Mouse (Mus musculus) embryonic facial prominence, embryonic 10.5 days (tissue): Measurements from ENCODE around the gene Olfr223. TPM values are rescaled to one million over a fixed set of nuclear protein-coding genes. Genes with fewer than 3 reads are reported as not detected.
"Not testable (repeated sequence)": the region's sequence is repeated elsewhere in the genome, so short reads cannot be mapped to it uniquely, and the experiment has no call there.

ENCODE experiments used
- DNase-seq: peaks from one replicate; pipeline ENCODE4 v3.0.0-alpha.2; 2017; ENCODE audit warnings: low spot score
- H3K27ac ChIP-seq: fragments of 300-500 bp; sonication (generic); replicated peaks from 2 replicates; pipeline ENCODE4 v1.5.1; 2016; ENCODE audit warnings: mild to moderate bottlenecking
- H3K27me3 ChIP-seq: fragments of 300-500 bp; sonication (generic); replicated peaks from 2 replicates; pipeline ENCODE4 v1.6.1; 2016; ENCODE audit warnings: low read depth, mild to moderate bottlenecking; ENCODE audit not compliant: poor library complexity, severe bottlenecking
- H3K36me3 ChIP-seq: fragments of 300-500 bp; sonication (generic); replicated peaks from 2 replicates; pipeline ENCODE4 v1.6.1; 2016; ENCODE audit warnings: mild to moderate bottlenecking, moderate library complexity
- H3K4me1 ChIP-seq: fragments of 300-500 bp; sonication (generic); 2 replicates; pipeline ENCODE4 v1.6.1; 2016
- H3K4me3 ChIP-seq: fragments of 300-500 bp; sonication (generic); 2 replicates; pipeline ENCODE4 v1.5.1; 2016; ENCODE audit warnings: mild to moderate bottlenecking, moderate library complexity
- H3K9me3 ChIP-seq: fragments of 300-500 bp; sonication (generic); 2 replicates; pipeline ENCODE4 v1.6.1; 2016; ENCODE audit warnings: mild to moderate bottlenecking
- WGBS: fragments of 180-500 bp; shearing (Covaris S2); methylation state at CpG from one replicate; pipeline ENCODE4 v1.1.7; 2016; 5-methylcytosine and 5-hydroxymethylcytosine counted together
- polyA plus RNA-seq: library from polyadenylated mRNA; unstranded; fragments of >200 nt; fragmentation: Nextera tagmentation; extraction: Ambion mirVana; gene quantifications from 2 replicates; pipeline ENCODE4 v1.2.1, GENCODE M21; 2016

Gene Olfr223
- polyA plus RNA-seq, 1 experiment from 2014 or later, result not detected

GRCm38 (mm10) chr11:59628177-59628576, 35.1 kb upstream of the Olfr223 start:
- 84% methylated on average over 5 of the region's 5 CpGs for WGBS
- no peak overlapping the region for H3K4me3 ChIP-seq
- H3K27me3 ChIP-seq, result no peaks in the 10 kb centered on the region
- DNase-seq, result no peak
- H3K4me1 ChIP-seq, result no peaks in the 10 kb centered on the region
- H3K27ac ChIP-seq, result no peak overlapping the region
- H3K36me3 ChIP-seq, result no peaks in the 10 kb centered on the region
- H3K9me3 ChIP-seq, result no peaks in the 10 kb centered on the region

- DNase-seq, result no peak
- Histone ChIP-seq H3K9me3 (no peaks in the 10 kb centered on the region), H3K36me3 (no peaks in the 10 kb centered on the region), H3K4me1 (no peaks in the 10 kb centered on the region), H3K4me3 (no peak overlapping the region), H3K27me3 (no peaks in the 10 kb centered on the region), H3K27ac (no peak overlapping the region)
- 90% methylated on average over 7 of the region's 7 CpGs for WGBS
Measured at GRCm38 (mm10) chr11:59626192-59626591, 33.1 kb upstream of the Olfr223 start.

- Histone ChIP-seq H3K36me3 (no peaks in the 10 kb centered on the region), H3K4me1 (no peaks in the 10 kb centered on the region), H3K9me3 (no peaks in the 10 kb centered on the region), H3K4me3 (no peak overlapping the region), H3K27me3 (no peaks in the 10 kb centered on the region), H3K27ac (no peak overlapping the region)
- peak; percentile 60 for DNase-seq
- WGBS, result 46% methylated on average over 6 of the region's 6 CpGs
Measured at GRCm38 (mm10) chr11:59624017-59624630, 31.0 kb upstream of the Olfr223 start.

- no peak overlapping the region for H3K4me3 ChIP-seq
- no peaks in the 10 kb centered on the region for H3K9me3 ChIP-seq
- no peak for DNase-seq
- no peaks in the 10 kb centered on the region for H3K36me3 ChIP-seq
- no peaks in the 10 kb centered on the region for H3K4me1 ChIP-seq
- no peak overlapping the region for H3K27ac ChIP-seq
- 80% methylated on average over 3 of the region's 3 CpGs for WGBS
- H3K27me3 ChIP-seq, result no peaks in the 10 kb centered on the region
Measured at GRCm38 (mm10) chr11:59622214-59622613, 29.1 kb upstream of the Olfr223 start.

- H3K4me3 ChIP-seq, DNase-seq, H3K27me3 ChIP-seq, H3K27ac ChIP-seq, H3K9me3 ChIP-seq, H3K4me1 ChIP-seq, H3K36me3 ChIP-seq: not testable (repeated sequence)
- WGBS, result 95% methylated on average over 2 of the region's 2 CpGs
Measured at GRCm38 (mm10) chr11:59616986-59617385, 23.9 kb upstream of the Olfr223 start.

GRCm38 (mm10) chr11:59614120-59614519, 21.0 kb upstream of the Olfr223 start:
- H3K9me3 ChIP-seq, result no peaks in the 10 kb centered on the region
- H3K4me1 ChIP-seq, result no peaks in the 10 kb centered on the region
- WGBS, result 54% methylated on average over 4 of the region's 4 CpGs
- no peaks in the 10 kb centered on the region for H3K36me3 ChIP-seq
- no peak for DNase-seq
- no peak overlapping the region for H3K27ac ChIP-seq
- no peak overlapping the region for H3K4me3 ChIP-seq
- H3K27me3 ChIP-seq, result no peaks in the 10 kb centered on the region

GRCm38 (mm10) chr11:59611646-59612045, 18.6 kb upstream of the Olfr223 start:
- Histone ChIP-seq H3K9me3 (no peaks in the 10 kb centered on the region), H3K36me3 (no peaks in the 10 kb centered on the region), H3K4me3 (no peak overlapping the region), H3K27ac (no peak overlapping the region), H3K27me3 (no peaks in the 10 kb centered on the region), H3K4me1 (no peaks in the 10 kb centered on the region)
- no peak for DNase-seq
- WGBS, result 89% methylated on average over 5 of the region's 5 CpGs

GRCm38 (mm10) chr11:59602287-59602686, 9.2 kb upstream of the Olfr223 start:
- H3K4me3 ChIP-seq, result no peak overlapping the region
- no peaks in the 10 kb centered on the region for H3K27me3 ChIP-seq
- H3K4me1 ChIP-seq, result no peaks in the 10 kb centered on the region
- WGBS, result 60% methylated on average over 1 of the region's 1 CpGs
- no peak for DNase-seq
- no peaks in the 10 kb centered on the region for H3K9me3 ChIP-seq
- no peak overlapping the region for H3K27ac ChIP-seq
- H3K36me3 ChIP-seq, result no peaks in the 10 kb centered on the region

GRCm38 (mm10) chr11:59600872-59601271, 7.8 kb upstream of the Olfr223 start:
- DNase-seq, result no peak
- Histone ChIP-seq H3K9me3 (no peaks in the 10 kb centered on the region), H3K27me3 (no peaks in the 10 kb centered on the region), H3K4me1 (no peaks in the 10 kb centered on the region), H3K36me3 (no peaks in the 10 kb centered on the region), H3K4me3 (no peak overlapping the region), H3K27ac (no peak overlapping the region)
- WGBS, result 87% methylated on average over 3 of the region's 3 CpGs

GRCm38 (mm10) chr11:59599211-59599610, 6.1 kb upstream of the Olfr223 start:
- Histone ChIP-seq H3K4me1 (no peaks in the 10 kb centered on the region), H3K9me3 (no peaks in the 10 kb centered on the region), H3K27ac (no peak overlapping the region), H3K4me3 (no peak overlapping the region), H3K36me3 (no peaks in the 10 kb centered on the region), H3K27me3 (no peaks in the 10 kb centered on the region)
- 68% methylated on average over 7 of the region's 7 CpGs for WGBS
- DNase-seq, result no peak

- Histone ChIP-seq H3K9me3 (no peaks in the 10 kb centered on the region), H3K4me3 (no peak overlapping the region), H3K27ac (no peak overlapping the region), H3K4me1 (no peaks in the 10 kb centered on the region), H3K27me3 (no peaks in the 10 kb centered on the region), H3K36me3 (no peaks in the 10 kb centered on the region)
- DNase-seq, result no peak
- WGBS, result 88% methylated on average over 8 of the region's 8 CpGs
Measured at GRCm38 (mm10) chr11:59596950-59597349, 3.9 kb upstream of the Olfr223 start.

GRCm38 (mm10) chr11:59596091-59596490, 3.0 kb upstream of the Olfr223 start:
- 52% methylated on average over 4 of the region's 4 CpGs for whole genome bisulfite sequencing
- no peaks in the 10 kb centered on the region for H3K9me3 ChIP-seq
- no peak overlapping the region for H3K27ac ChIP-seq
- no peak overlapping the region for H3K4me3 ChIP-seq
- DNase-seq, result no peak
- no peaks in the 10 kb centered on the region for H3K4me1 ChIP-seq
- H3K36me3 ChIP-seq, result no peaks in the 10 kb centered on the region
- H3K27me3 ChIP-seq, result no peaks in the 10 kb centered on the region

- DNase-seq, result no peak
Measured at GRCm38 (mm10) chr11:59589496-59589895, 3.6 kb downstream of the Olfr223 start.

More at GRCm38 (mm10) chr11:59589496-59589895, 3.6 kb downstream of the Olfr223 start:
- Histone ChIP-seq H3K27me3 (no peaks in the 10 kb centered on the region), H3K27ac (no peak overlapping the region), H3K4me1 (no peaks in the 10 kb centered on the region), H3K36me3 (no peaks in the 10 kb centered on the region), H3K9me3 (no peaks in the 10 kb centered on the region), H3K4me3 (no peak overlapping the region)
- 86% methylated on average over 8 of the region's 8 CpGs for WGBS
